ENCODE assay signal across 12 mouse cellular contexts in the genomic region with DNA sequence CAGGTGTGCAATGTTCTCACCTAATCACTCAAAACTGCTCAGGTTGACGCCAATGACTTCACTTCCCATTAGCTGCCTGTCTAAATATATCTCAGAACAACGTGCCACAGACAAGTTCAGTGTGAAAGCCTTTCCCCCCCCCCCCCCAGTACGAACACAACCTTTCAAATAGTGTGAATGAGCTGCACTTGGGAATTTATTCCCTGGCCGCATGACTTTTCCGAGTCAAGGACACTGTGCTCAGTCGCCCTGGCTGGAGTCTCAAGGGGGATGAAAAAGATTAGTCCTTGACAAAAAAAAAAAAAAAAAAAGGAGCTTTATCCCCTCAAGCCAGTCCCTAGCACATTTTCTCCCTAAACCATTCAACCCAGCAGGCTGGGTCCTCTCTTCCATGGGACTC.
DNase-seq lines count a peak whose midpoint lies in the region.
"Had no signal": no experiment of that assay in that cellular context is flagged by ENCODE, and none has a peak within 500 bp of the region (broad histone marks: within the 10 kb centered on the region; RNA-seq: fewer than 3 reads in every experiment).

No protein-coding gene starts in this region.

- DNase-seq in heart, adult 11 months = peak; percentile 91
- DNase-seq in heart, postnatal 36 days = no peak
- DNase-seq in ZHBTc4 (ENCODE audit: low read depth, low spot score) = peak; percentile 5
- DNase-seq in heart, adult 9 months (ENCODE audit: low spot score in 2 of 2) = peak; percentile 17 to 37
- peak; percentile 46 to 48 for DNase-seq in heart, postnatal 10 days
- DNase-seq in B cell, adult 2 months = no peak
- no peak for DNase-seq in right cerebral cortex, adult 18-20 months
- DNase-seq: cerebellum, adult 2 months; kidney, adult 8-10 months; lung, adult 2 months; lung, postnatal 4 days; thymus, postnatal 36 days had no signal

- intact Hi-C loops in heart, postnatal 36 days (cut with DNase I) = no loop called here
- intact Hi-C loops in heart, postnatal 10 days (cut with DNase I) = loop anchor here (2.0 kb wide), 1 partner anchor 156 kb away; no protein-coding TSS in a partner anchor

Comparison
In these comparisons a context has a peak if more than half of its experiments do, and no peak if none do; other contexts are left out.
1. DNase-seq: peak in heart, adult 11 months (single experiment), ZHBTc4 (single experiment), heart, adult 9 months (2 of 2) and heart, postnatal 10 days (2 of 2); none in heart, postnatal 36 days (0 of 2), B cell, adult 2 months (0 of 2) and right cerebral cortex, adult 18-20 months (single experiment).